Mouse (Mus musculus): Measurements from ENCODE around the gene Plcb3.

Plcb3 gene

DNA sequence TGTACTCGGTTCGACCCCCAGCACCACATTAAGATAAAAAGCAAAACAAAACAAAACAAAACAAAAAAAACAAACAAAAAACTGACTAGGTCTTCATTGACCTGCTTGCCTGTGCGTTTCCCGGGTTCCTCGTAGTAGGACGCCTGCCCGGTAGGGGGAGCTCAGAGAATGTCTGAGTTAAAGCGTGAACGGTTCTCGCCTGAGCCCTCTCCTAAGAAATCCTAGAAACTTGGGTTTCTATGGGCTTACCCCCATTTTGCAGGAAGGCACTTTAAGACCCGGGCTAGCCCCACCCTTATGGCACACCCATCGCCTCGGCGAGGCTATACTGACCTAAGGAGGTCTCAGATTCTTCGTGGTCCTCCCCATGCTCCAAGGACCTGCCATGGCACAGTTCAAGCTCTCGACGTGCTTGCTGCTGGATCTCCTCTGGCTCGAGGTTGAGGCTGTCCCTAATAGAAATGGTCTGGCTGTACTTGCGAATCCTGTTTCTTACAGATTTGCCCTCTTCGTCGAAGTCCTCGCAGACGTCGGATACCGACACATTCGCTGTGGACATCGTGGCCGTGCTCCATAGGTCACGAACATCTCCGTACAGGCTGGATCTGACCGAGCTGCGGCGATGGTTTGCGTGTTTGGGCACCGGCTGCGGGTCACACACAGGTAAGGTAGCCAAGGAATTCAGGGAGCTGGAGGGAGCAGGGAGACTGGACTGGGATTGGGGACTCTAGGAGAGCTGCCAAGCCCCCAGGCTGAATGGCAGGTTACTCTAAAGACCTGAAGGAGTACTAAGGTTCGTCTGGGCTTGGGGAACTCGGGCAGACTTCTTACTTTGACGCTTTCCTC lies 51.6 kb downstream of the Plcb3 start:
- in situ Hi-C loops (cut with MboI; ENCODE audit: unreplicated experiment in 2 of 2) = loop anchor here (5.0 kb wide), 2 partner anchors 53 to 98 kb away; partner anchors contain the start of gene Plcb3 (in 2 of the 2)

- in situ Hi-C loops (cut with MboI; ENCODE audit: unreplicated experiment in 2 of 2) = loop anchor here (5.0 kb wide), 2 partner anchors 54 to 99 kb away; partner anchors contain the start of gene Plcb3 (in 2 of the 2)
Measured at GRCm38 (mm10) chr19:6922901-6923735, 53.2 kb downstream of the Plcb3 start.

DNA sequence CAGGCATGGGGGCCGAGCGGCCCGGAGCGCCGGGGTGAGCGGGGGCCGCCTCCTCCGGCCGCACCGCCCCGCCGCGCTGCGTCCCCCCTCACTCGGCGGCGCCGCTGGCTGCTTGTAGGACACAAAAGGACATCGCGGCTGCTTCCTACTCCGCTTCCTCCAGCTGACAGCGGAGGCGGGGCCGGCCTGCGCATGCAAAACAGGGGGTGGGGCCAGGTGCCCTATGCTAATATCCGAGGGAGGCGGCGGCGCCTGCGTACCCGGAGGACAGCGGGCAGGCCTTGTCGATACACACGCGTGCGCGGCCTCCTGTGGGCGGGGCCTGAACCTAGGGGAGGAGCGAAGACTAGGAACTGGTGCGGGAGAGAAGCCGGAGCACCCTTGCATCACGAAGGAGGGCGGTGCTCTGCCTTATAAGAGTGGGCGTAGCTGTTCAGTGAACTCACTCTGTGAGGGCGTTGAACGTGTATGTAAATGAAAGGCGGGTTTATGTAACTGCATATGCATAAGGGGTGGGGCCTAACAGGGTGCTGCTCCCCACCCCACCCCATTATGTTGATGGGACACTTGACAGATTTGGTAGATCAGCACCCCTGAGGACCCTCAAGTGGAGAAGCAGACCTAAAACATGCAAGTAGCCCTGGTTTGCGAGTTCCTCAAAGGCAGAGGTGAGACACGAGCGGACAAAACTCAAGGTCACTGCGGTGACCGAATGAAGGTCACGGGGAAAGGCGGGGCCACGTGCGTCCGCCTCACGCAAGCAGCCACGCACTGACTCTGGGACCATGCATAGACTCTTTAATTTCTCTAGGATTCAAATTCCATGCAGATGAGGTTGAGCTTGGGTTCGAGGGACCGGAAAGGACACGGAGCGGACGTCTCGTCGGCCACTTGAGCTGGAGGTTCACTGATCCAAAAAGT lies 54.4 kb downstream of the Plcb3 start, which contains the start of gene Esrra:
Gene Esrra, minus strand, starts transcription at position 167 of the 921 bp plus-strand sequence.
- in situ Hi-C loops (cut with MboI; ENCODE audit: unreplicated experiment in 2 of 2) = loop anchor here (5.0 kb wide), 2 partner anchors 55 to 100 kb away; partner anchors contain the start of gene Plcb3 (in 2 of the 2)

- in situ Hi-C loops (cut with MboI; ENCODE audit: unreplicated experiment in 2 of 2) = loop anchor here (5.0 kb wide), 2 partner anchors 56 to 101 kb away; partner anchors contain the start of gene Plcb3 (in 2 of the 2)
Measured at GRCm38 (mm10) chr19:6920741-6921636, 55.3 kb downstream of the Plcb3 start.

DNA sequence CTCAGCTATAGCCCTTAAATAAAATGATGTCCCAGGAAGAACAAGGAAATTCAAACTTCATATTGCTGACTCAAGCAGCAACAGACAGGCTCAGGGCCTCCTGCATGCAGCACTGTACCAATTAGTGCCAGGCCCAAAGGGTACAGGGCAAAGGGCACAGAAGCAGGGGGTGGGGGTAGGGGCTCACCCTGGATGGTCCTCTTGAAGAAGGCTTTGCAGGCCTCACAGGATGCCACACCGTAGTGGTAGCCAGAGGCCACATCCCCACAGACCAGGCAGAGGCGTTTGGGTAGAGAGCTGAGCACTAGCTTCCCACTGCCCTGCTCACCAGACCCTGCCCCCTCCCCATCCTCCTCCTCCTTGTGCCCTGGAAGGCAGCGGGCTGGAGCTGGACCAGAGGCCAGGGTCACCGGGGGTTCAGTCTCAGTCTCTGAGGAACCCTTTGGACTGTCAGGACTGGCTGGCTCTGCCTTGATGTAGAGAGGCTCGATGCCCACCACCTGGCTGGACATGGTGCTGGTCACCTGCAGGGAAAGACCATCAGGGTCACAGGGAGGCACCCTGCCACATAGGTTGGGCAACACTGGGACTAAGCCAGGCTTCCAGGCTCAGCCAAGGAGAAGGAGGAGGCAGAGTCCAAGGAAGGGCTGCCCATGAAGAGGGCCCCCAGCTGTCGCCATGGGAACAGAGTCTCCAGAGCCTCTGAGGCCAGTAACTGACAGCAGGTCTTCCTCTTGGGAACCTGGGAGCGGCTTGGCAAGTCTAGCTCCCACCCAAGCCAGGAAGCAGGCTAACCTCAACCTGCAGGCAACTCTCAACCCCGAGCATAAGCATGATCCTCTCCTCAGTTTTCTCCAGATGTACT lies 56.2 kb downstream of the Plcb3 start:
- in situ Hi-C loops (cut with MboI; ENCODE audit: unreplicated experiment in 2 of 2) = loop anchor here (5.0 kb wide), 2 partner anchors 57 to 102 kb away; partner anchors contain the start of gene Plcb3 (in 2 of the 2)

GRCm38 (mm10) chr19:6919431-6919830 lies 56.8 kb downstream of the Plcb3 start:
- in situ Hi-C loops (cut with MboI; ENCODE audit: unreplicated experiment in 2 of 2) = no loop called here

DNA sequence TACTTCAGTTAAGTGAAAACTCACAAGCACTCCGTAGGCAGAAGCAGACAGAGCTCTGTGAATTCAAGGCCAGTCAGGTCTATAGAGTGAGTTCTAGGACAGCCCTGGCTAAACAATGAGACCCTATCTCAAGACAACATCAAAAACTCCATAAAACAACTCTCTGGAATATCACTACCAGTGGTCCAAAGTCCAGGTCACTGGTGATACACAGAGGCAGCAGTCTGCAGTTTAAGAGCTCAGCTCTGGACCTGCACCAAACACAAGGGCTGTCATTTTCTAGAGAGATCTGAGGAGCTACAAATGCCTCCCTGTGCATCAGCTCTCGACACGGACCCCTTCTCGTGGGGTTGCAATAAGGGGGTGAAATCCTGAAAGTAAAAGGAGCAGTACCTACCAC lies 57.9 kb downstream of the Plcb3 start:
- in situ Hi-C loops (cut with MboI; ENCODE audit: unreplicated experiment in 2 of 2) = no loop called here

GRCm38 (mm10) chr19:6916496-6916895 lies 59.8 kb downstream of the Plcb3 start:
- in situ Hi-C loops (cut with MboI; ENCODE audit: unreplicated experiment in 2 of 2) = no loop called here

- in situ Hi-C loops (cut with MboI; ENCODE audit: unreplicated experiment in 2 of 2) = no loop called here
Measured at GRCm38 (mm10) chr19:6915276-6915675, 61.0 kb downstream of the Plcb3 start.

- in situ Hi-C loops (cut with MboI; ENCODE audit: unreplicated experiment in 2 of 2) = loop anchor here (5.0 kb wide), 1 partner anchor 42 kb away; no protein-coding TSS in a partner anchor
Measured at GRCm38 (mm10) chr19:6914540-6914939, 61.7 kb downstream of the Plcb3 start.

GRCm38 (mm10) chr19:6913991-6914390 lies 62.3 kb downstream of the Plcb3 start:
- in situ Hi-C loops (cut with MboI; ENCODE audit: unreplicated experiment in 2 of 2) = loop anchor here (5.0 kb wide), 1 partner anchor 42 kb away; no protein-coding TSS in a partner anchor

DNA sequence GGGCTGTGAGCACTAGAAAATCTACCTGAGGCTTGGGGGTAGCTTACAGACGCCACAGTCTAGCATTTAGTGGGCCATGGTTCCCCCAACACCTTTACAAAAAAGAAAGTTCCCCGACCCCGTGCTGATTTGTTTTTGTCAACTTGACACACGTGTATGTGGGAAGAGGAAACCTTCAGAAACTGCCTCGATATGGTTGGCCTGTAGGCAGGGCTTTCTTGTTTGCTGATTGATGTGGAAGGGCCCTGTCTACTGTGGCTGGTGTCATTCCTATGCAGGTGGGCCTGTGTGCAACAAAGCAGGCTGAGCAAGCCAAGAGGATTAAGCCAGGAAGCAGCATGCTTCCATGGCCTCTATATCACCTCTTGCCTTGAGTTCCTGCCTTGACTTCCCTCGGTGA lies 63.2 kb downstream of the Plcb3 start:
- in situ Hi-C loops (cut with MboI; ENCODE audit: unreplicated experiment in 2 of 2) = loop anchor here (5.0 kb wide), 1 partner anchor 41 kb away; no protein-coding TSS in a partner anchor

DNA sequence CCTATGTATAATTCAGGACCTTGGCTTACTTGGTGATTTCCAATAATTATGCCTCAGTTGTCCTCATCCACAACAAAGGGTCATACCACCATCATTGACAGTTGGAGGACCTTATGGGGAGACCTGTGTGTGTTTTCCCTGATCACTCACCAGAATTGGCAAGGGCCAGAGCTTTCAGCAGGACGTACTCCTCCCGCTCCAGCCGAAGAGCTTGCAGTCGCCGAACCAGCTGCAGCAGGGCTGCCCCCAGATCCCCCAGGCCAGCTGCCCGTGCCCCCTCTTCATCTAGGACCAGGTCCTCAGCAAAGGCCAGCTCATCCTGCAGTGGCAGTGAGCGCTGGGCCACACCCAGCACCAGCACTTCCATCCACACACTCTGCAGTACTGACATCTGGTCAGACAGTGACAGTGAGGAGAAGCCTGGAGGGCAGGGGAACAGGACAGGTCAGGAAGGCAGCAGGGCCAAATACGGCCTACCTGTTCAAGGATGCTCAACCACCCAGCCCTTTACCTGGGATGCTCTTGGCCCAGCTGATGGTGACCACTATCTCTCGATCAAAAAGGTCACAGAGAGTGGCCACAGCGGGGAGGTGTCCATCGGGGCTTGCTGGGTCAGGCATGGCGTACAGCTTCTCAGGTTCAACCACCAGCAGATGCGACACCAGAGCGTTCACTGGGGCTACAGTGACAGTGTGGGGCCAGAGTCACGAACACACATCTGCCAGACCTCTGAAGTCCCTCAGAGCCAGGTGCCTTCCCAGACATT lies 63.9 kb downstream of the Plcb3 start:
- in situ Hi-C loops (cut with MboI; ENCODE audit: unreplicated experiment in 2 of 2) = loop anchor here (5.0 kb wide), 1 partner anchor 40 kb away; no protein-coding TSS in a partner anchor

DNA sequence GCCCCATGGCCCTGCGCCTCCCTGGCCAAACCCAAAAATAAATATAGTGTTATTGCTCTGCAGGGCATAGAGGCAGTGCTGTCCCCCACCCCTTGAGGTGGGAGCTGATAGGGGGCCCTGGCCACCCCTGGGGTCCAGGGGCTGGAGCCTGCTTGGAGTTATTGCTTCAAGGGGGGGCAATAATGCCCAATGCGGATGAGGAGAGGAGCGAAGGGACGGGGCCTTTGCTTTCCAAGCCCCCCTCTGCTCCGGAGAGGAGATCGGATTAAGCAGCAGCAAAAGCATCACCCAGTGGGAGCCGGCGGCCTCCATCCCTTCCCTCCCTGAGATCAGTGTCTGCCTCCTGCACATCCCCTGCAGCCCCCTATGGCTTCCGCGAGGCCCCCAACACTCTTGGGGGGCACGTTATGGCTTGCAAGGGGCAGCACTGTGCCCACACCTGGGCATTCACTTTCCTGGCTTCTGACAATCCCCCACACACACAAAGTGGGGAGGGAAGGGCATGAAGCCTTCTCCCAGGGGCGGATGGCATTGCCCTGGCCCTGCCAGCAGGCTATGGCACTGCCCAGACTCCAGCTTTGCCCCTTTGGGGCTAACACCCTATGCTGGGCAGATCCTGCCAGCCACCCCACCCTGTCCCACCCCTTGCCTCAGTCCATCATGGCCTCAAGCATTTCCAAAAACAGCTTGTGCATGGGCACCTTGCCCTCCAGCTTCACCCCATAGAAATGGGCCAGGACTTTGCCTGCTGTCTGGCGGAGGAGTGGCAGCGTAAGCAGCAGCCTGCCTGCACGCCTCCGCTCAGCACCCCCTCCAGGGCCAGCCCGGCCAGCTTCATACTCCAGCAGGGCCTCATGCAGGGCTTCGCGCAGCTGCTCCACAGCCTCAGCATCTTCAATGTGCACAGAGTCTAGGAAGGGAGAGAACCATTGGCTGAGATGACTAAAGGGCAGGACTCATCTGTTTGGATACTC lies 64.9 kb downstream of the Plcb3 start:
- in situ Hi-C loops (cut with MboI; ENCODE audit: unreplicated experiment in 2 of 2) = loop anchor here (5.0 kb wide), 1 partner anchor 39 kb away; no protein-coding TSS in a partner anchor

- in situ Hi-C loops (cut with MboI; ENCODE audit: unreplicated experiment in 2 of 2) = loop anchor here (5.0 kb wide), 1 partner anchor 38 kb away; no protein-coding TSS in a partner anchor
Measured at GRCm38 (mm10) chr19:6910306-6910705, 66.0 kb downstream of the Plcb3 start.
